Mouse (Mus musculus): ENCODE measurements at regions not wholly inside any gene's neighbourhood (a gene's known extent, or its start where the extent isn't known, plus 50 kb on each side); places are given as distances from the start of the nearest gene placed in this dataset.

GRCm38 (mm10) chr8:26852921-26853320 is 124.2 kb upstream of the Zfp703 start:
- DNase-seq, result no peak

GRCm38 (mm10) chr8:26854557-26855238 is 122.4 kb upstream of the Zfp703 start:
- no peak for DNase-seq

GRCm38 (mm10) chr8:26855256-26855655 is 121.9 kb upstream of the Zfp703 start:
- DNase-seq, result no peak

GRCm38 (mm10) chr8:26864571-26864970 is 112.6 kb upstream of the Zfp703 start:
- DNase-seq, result no peak

GRCm38 (mm10) chr8:26864971-26865370 is 112.2 kb upstream of the Zfp703 start:
- no peak for DNase-seq

GRCm38 (mm10) chr8:26868101-26868848 is 108.8 kb upstream of the Zfp703 start:
- DNase-seq, result no peak

- no peak for DNase-seq
Observed at GRCm38 (mm10) chr8:26868849-26869110, 108.3 kb upstream of the Zfp703 start.

- DNase-seq, result no peak
Observed at GRCm38 (mm10) chr8:26871838-26872237, 105.3 kb upstream of the Zfp703 start.

- DNase-seq, result no peak
Observed at GRCm38 (mm10) chr8:26872382-26872781, 104.7 kb upstream of the Zfp703 start.

- DNase-seq, result no peak
Observed at GRCm38 (mm10) chr8:26872815-26873214, 104.3 kb upstream of the Zfp703 start.

GRCm38 (mm10) chr8:26880177-26880576 is 96.9 kb upstream of the Zfp703 start:
- no peak for DNase-seq

GRCm38 (mm10) chr8:26881268-26882120 is 95.6 kb upstream of the Zfp703 start:
- DNase-seq, result no peak

GRCm38 (mm10) chr8:26882616-26883015 is 94.5 kb upstream of the Zfp703 start:
- no peak for DNase-seq

- DNase-seq, result no peak
Observed at GRCm38 (mm10) chr8:26883285-26883684, 93.8 kb upstream of the Zfp703 start.

GRCm38 (mm10) chr8:26883770-26884169 is 93.4 kb upstream of the Zfp703 start:
- no peak for DNase-seq

GRCm38 (mm10) chr8:26884350-26884749 is 92.8 kb upstream of the Zfp703 start:
- no peak for DNase-seq

GRCm38 (mm10) chr8:26885365-26885764 is 91.8 kb upstream of the Zfp703 start:
- DNase-seq, result no peak

GRCm38 (mm10) chr8:26886783-26887486 is 90.2 kb upstream of the Zfp703 start:
- no peak for DNase-seq

GRCm38 (mm10) chr8:26887551-26887950 is 89.6 kb upstream of the Zfp703 start:
- no peak for DNase-seq

GRCm38 (mm10) chr8:26888050-26888449 is 89.1 kb upstream of the Zfp703 start:
- DNase-seq, result no peak

- DNase-seq, result no peak
Observed at GRCm38 (mm10) chr8:26891881-26892280, 85.2 kb upstream of the Zfp703 start.

GRCm38 (mm10) chr8:26892380-26892779 is 84.7 kb upstream of the Zfp703 start:
- no peak for DNase-seq

GRCm38 (mm10) chr8:26895867-26896266 is 81.3 kb upstream of the Zfp703 start:
- DNase-seq, result no peak
